Mouse (Mus musculus): ENCODE measurements around the gene Atf6. TPM values are rescaled to one million over a fixed set of nuclear protein-coding genes. Genes with fewer than 3 reads are reported as not detected.

Atf6 gene
- polyA plus RNA-seq, 1 experiment from 2014 or later = 9.3 TPM

DNA sequence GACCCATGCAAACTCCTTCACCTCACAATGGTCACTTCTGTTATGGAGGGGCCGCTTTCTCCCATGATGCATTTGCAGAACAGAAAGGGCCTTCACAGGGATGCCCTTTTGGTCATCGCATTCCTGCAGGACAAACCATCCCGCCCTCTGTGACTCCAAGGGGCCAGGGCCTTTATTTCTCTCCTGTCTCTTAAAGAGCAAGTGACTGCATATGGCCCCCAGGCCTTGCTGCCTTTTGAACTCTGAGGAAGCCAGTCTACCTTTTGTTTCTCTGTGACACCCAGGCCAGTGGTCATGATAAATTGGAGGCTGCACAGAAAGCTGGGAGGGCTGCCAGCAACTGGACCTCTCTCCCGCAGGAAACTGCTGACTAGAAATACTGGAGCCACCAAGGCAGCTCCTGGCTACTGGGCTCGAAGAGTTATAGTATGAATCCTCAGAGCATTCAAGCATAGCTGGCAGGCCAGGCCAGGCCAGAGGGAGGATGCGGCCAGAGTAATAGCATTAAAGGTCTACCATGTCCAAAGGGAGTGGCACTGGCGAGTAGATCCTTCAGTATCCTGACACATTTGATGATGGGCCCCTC, 169.7 kb downstream of the Atf6 start:
- Histone ChIP-seq H3K4me2 (replicated peaks) (no peak overlapping the region), H3K27me3 (no peaks in the 10 kb centered on the region), H3K36me3 (no peaks in the 10 kb centered on the region), H3K27ac (replicated peaks) (no peak overlapping the region), H3K4me3 (no peak overlapping the region), H3K9me3 (no peaks in the 10 kb centered on the region), H3K9ac (replicated peaks) (no peak overlapping the region), H3K4me1 (no peaks in the 10 kb centered on the region)
- no peak for ATAC-seq (ENCODE audit: low FRiP score, low read depth)
- 88% methylated on average over 7 of the region's 7 CpGs for WGBS

DNA sequence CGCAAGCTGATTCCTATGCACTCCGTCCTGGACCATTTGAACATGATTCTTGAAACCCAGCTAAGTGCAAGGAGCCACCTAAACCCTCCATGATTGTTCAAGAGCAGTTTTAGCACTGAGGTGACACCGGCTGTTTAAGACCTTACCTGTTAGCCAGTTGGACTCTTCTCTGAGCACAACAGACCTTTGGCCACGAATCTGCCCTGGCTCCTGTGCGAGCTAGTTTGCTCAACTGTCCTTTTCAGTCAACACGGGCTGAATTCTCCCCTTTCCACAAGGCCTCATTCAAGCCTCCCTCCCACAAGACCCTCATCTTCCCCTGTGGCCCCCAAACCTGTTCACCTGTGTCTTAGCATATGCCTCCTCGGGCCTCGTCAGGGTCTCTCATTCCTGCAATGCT, 170.6 kb downstream of the Atf6 start:
- H3K4me2 ChIP-seq (replicated peaks) = no peak overlapping the region
- no peaks in the 10 kb centered on the region for H3K27me3 ChIP-seq
- ATAC-seq (ENCODE audit: low FRiP score, low read depth) = no peak
- no peak overlapping the region for H3K9ac ChIP-seq (replicated peaks)
- no peak overlapping the region for H3K27ac ChIP-seq (replicated peaks)
- no peaks in the 10 kb centered on the region for H3K36me3 ChIP-seq
- no peak overlapping the region for H3K4me3 ChIP-seq
- WGBS = 93% methylated on average over 8 of the region's 8 CpGs
- H3K9me3 ChIP-seq = no peaks in the 10 kb centered on the region
- H3K4me1 ChIP-seq = no peaks in the 10 kb centered on the region

DNA sequence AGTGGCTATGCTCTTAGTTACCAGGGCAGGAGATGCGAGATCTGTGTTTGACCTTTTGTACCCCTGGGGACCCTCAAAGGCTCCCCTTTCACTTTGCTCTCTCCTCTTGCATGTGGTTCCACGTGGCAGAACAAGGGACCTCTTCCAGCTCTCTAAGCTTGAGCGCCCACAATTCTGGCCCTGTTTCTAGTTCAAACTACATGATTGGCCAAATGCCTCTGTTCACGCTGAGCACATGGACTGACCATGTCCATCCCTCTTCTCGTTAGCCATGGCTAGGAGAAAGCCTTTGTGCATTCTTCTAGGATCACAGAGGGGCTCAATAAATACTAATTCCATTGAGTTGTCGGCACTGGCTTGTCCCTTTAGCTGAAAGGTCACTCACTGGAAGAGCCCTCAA, 172.2 kb downstream of the Atf6 start:
- Histone ChIP-seq H3K4me3 (no peak overlapping the region), H3K9ac (replicated peaks) (no peak overlapping the region), H3K9me3 (no peaks in the 10 kb centered on the region), H3K27me3 (no peaks in the 10 kb centered on the region), H3K36me3 (no peaks in the 10 kb centered on the region), H3K4me2 (replicated peaks) (no peak overlapping the region), H3K27ac (replicated peaks) (no peak overlapping the region), H3K4me1 (no peaks in the 10 kb centered on the region)
- no peak for ATAC-seq (ENCODE audit: low FRiP score, low read depth)
- 61% methylated on average over 6 of the region's 6 CpGs for WGBS

DNA sequence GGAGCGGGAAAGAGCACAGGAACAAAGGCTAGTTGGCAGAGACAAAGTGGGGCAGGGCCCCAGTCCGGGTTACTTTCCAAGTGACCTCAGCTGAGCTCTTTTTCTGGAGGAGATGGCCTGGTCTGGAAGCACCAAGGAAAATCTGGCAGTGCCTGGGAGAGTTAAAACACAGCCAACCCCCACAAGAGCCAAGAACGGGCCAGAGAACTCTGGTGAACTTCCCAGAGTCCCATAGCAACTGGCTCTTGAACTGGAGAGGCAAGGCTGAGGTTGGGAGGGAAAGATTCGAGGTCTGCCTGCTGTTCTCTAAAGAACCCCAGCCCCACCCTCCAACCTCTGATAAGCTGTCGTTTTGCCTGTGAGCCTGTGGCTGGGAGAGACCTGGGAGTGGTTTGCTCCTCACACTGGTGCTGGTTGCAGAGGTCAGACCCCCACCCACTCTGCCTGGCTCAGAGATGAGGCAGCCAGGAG, 172.7 kb downstream of the Atf6 start:
- H3K9me3 ChIP-seq = no peaks in the 10 kb centered on the region
- no peak overlapping the region for H3K9ac ChIP-seq (replicated peaks)
- no peak for ATAC-seq (ENCODE audit: low FRiP score, low read depth)
- H3K27me3 ChIP-seq = no peaks in the 10 kb centered on the region
- no peak overlapping the region for H3K27ac ChIP-seq (replicated peaks)
- no peak overlapping the region for H3K4me3 ChIP-seq
- no peaks in the 10 kb centered on the region for H3K4me1 ChIP-seq
- H3K36me3 ChIP-seq = no peaks in the 10 kb centered on the region
- WGBS = 63% methylated on average over 5 of the region's 5 CpGs
- H3K4me2 ChIP-seq (replicated peaks) = no peak overlapping the region

DNA sequence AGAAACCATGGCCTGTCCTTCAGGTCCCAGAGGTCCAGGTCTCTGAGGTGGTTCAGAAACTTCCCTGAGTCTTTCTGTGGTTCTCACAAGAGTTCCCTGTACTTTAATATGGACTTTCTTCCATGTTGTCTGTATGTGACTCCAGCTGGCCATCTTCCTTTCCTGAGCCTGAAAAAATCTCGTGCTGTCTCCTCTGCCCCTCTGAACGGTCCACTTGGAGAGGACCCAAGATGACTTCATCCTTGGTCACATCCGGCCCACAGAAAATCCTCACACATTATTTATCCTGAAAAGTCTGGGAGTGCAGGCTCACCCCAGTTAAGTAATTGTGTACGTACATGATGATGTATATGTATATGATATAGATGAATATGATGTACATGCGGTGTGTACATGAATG, 176.3 kb downstream of the Atf6 start:
- Histone ChIP-seq H3K9ac (replicated peaks) (no peak overlapping the region), H3K9me3 (no peaks in the 10 kb centered on the region), H3K4me3 (no peak overlapping the region), H3K27me3 (no peaks in the 10 kb centered on the region), H3K4me1 (no peaks in the 10 kb centered on the region), H3K27ac (replicated peaks) (no peak overlapping the region), H3K4me2 (replicated peaks) (no peak overlapping the region), H3K36me3 (no peaks in the 10 kb centered on the region)
- WGBS = 94% methylated on average over 5 of the region's 5 CpGs
- no peak for ATAC-seq (ENCODE audit: low FRiP score, low read depth)

DNA sequence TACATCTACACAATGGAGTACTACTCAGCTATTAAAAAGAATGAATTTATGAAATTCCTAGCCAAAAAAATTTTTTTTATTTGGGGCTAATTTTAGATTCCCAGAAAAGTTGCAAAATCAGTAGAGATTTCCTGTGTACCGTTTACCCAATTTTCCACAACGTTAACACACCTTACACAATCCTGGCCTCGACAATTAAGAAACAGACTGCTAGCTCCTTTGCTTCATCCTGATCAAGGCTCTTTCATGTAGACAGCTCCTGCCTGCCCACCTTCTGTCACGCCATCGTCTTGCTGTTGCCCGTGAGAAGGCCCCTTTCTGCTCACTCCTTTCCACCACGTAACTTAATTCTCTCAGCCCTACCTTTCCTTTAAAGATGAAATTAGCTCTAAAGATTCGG, 177.8 kb downstream of the Atf6 start:
- Histone ChIP-seq H3K9me3 (no peaks in the 10 kb centered on the region), H3K4me3 (no peak overlapping the region), H3K4me1 (no peaks in the 10 kb centered on the region), H3K36me3 (no peaks in the 10 kb centered on the region), H3K27me3 (no peaks in the 10 kb centered on the region), H3K4me2 (replicated peaks) (no peak overlapping the region), H3K27ac (replicated peaks) (no peak overlapping the region), H3K9ac (replicated peaks) (no peak overlapping the region)
- ATAC-seq (ENCODE audit: low FRiP score, low read depth) = no peak
- 93% methylated on average over 8 of the region's 8 CpGs for WGBS

DNA sequence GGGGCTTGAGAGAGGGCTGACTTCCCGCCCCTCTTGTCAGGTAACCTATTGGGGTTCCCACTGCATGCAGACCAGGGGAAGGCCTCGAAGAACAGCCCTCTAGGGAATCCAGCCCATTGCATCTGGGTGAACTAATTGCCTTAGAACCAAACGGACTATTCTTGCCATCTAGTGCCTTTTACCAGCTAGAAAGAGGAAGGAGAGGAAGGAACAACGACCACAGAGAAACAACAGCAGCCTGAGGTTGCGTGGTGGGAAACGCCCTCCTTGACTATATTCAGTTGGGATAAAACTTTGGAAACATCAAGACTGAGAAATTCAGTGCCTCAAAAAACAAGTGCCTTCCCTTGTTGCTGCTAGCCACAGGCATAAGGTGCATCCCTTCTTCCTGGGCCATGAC, 183.7 kb downstream of the Atf6 start:
- H3K4me2 ChIP-seq (replicated peaks) = no peak overlapping the region
- no peak overlapping the region for H3K9ac ChIP-seq (replicated peaks)
- no peak overlapping the region for H3K4me3 ChIP-seq
- H3K9me3 ChIP-seq = no peaks in the 10 kb centered on the region
- H3K4me1 ChIP-seq = no peaks in the 10 kb centered on the region
- H3K27me3 ChIP-seq = no peaks in the 10 kb centered on the region
- WGBS = 86% methylated on average over 6 of the region's 6 CpGs
- H3K36me3 ChIP-seq = 0 out of 2 replicates have a peak, but pooled peaks cover 9% of the 10 kb centered on the region
- ATAC-seq (ENCODE audit: low FRiP score, low read depth) = no peak
- no peak overlapping the region for H3K27ac ChIP-seq (replicated peaks)

DNA sequence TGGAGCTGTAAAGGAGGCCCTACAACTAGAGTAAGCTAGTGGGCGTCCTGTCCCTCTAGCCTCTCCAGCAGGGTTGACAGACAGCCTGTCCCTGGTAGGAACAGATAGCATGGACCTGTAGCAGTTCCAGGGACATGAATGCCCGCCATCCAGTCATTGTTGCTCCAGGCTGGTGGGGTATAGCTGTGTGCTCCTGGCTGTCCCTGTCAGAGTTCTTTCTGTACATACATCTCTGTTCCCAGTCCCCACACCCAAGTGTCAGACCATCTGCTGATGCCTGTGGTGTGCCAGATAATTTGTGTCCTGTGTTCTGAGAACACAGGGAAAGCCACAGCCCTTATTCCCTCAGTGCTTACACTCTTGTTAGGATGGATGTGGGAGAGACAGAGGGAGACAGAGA, 187.9 kb downstream of the Atf6 start:
- ATAC-seq (ENCODE audit: low FRiP score, low read depth) = no peak
- no peaks in the 10 kb centered on the region for H3K4me1 ChIP-seq
- no peaks in the 10 kb centered on the region for H3K9me3 ChIP-seq
- no peak overlapping the region for H3K4me2 ChIP-seq (replicated peaks)
- H3K4me3 ChIP-seq = no peak overlapping the region
- no peaks in the 10 kb centered on the region for H3K27me3 ChIP-seq
- no peak overlapping the region for H3K9ac ChIP-seq (replicated peaks)
- 85% methylated on average over 2 of the region's 2 CpGs for WGBS
- 0 out of 2 replicates have a peak, but pooled peaks cover 9% of the 10 kb centered on the region for H3K36me3 ChIP-seq
- H3K27ac ChIP-seq (replicated peaks) = no peak overlapping the region

DNA sequence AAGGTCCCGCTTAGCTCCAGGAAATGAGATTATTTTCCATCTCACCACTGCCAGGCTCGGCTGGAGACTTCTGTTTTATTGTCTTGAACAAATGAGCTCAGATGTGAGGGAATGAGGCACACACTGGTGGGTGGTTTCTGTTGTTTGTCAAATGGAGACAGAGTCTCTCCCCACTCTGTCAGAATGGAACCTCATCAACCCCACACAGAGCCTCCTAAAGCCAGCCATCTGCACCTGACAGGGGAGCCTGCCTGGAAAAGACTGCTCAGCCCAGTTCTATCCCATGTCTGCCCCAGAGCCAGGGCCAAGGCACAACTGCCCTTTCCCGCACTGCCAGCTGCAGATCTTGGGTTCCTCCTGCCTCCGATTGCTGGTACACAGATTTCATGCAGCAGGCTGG, 188.7 kb downstream of the Atf6 start:
- no peak overlapping the region for H3K4me3 ChIP-seq
- no peak overlapping the region for H3K27ac ChIP-seq (replicated peaks)
- no peaks in the 10 kb centered on the region for H3K9me3 ChIP-seq
- no peak overlapping the region for H3K4me2 ChIP-seq (replicated peaks)
- H3K36me3 ChIP-seq = 0 out of 2 replicates have a peak, but pooled peaks cover 9% of the 10 kb centered on the region
- no peak overlapping the region for H3K9ac ChIP-seq (replicated peaks)
- ATAC-seq (ENCODE audit: low FRiP score, low read depth) = no peak
- no peaks in the 10 kb centered on the region for H3K27me3 ChIP-seq
- no peaks in the 10 kb centered on the region for H3K4me1 ChIP-seq
- WGBS = 75% methylated on average over 4 of the region's 4 CpGs

DNA sequence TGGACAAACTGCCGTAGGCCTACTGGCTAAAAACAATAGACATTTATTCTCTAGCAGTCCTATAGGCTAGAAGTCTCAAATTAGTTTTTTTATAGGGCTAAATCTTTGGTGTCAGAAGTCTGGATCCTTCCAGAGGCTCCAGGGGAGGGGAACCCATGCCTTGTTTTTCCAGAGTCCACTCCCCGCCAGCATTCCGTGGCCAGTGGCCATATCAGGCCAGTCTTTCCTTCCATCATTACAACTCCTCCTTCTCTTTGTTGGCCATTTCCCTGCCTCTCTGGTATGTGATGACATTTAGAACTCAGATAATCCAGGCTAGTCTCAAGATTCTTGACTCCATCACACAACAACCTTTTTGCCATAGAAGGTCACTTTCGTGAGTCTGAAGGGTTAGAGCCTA, 189.9 kb downstream of the Atf6 start:
- Histone ChIP-seq H3K4me3 (no peak overlapping the region), H3K27me3 (no peaks in the 10 kb centered on the region), H3K36me3 (0 out of 2 replicates have a peak, but pooled peaks cover 9% of the 10 kb centered on the region), H3K9me3 (no peaks in the 10 kb centered on the region), H3K27ac (replicated peaks) (no peak overlapping the region), H3K4me1 (no peaks in the 10 kb centered on the region), H3K4me2 (replicated peaks) (no peak overlapping the region), H3K9ac (replicated peaks) (no peak overlapping the region)
- no peak for ATAC-seq (ENCODE audit: low FRiP score, low read depth)
- WGBS = 95% methylated on average over 4 of the region's 4 CpGs

DNA sequence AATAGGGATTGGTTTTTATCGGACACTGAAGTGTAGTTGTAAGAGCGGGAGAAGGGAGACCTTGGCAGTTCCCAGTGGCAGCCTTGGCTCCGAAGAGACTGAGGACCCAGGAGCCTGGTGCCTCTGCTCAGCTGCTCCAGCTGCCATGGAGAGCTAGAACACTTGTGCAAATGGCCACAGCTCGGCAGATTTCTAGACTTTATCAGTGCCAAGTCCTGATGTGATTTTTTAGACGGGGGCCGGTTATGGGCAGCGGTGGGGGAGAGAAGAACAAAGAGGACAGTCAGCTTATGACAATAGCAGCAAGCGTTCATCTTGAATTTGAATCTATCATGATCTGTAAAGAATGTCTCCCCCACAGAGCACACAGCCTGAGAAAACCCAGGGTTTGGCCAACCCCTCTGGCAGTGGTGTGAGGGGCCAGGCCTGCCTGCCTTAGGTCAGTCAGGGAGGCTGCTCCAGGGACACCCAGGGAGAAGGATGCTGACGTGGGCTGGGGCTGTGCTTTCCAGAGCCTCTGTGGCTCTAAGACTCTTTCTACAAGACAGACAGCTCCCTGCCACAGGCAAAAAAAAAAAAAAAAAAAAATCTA, 193.3 kb downstream of the Atf6 start:
- Histone ChIP-seq H3K27me3 (no peaks in the 10 kb centered on the region), H3K9ac (replicated peaks) (no peak overlapping the region), H3K27ac (replicated peaks) (no peak overlapping the region), H3K36me3 (peaks cover 5% of the 10 kb centered on the region; the same call in 1 of the 2 replicates), H3K4me1 (no peaks in the 10 kb centered on the region), H3K4me2 (replicated peaks) (no peak overlapping the region), H3K4me3 (no peak overlapping the region), H3K9me3 (no peaks in the 10 kb centered on the region)
- no peak for ATAC-seq (ENCODE audit: low FRiP score, low read depth)
- WGBS = 69% methylated on average over 9 of the region's 9 CpGs

DNA sequence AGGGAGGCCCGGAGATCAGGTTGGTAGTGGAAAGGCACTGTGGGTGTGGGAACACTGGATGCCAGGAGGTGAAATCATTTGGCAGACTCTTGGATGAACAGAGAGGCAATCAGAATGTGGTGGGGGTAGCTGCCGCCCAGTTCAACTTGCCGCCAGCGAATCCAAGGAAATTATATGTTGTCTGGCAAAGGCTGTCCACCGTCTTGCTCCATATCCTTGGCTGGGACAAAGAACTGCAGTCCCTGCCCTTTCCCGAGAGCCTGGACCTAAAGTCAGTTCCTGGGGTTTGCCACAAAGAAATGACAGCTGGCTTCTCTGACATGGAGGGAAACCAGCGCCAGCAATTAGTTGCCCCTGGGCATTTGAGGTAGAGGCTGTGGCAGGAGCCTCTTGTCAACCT, 202.4 kb downstream of the Atf6 start:
- no peaks in the 10 kb centered on the region for H3K27me3 ChIP-seq
- H3K9me3 ChIP-seq = no peaks in the 10 kb centered on the region
- H3K4me1 ChIP-seq = no peaks in the 10 kb centered on the region
- ATAC-seq (ENCODE audit: low FRiP score, low read depth) = no peak
- H3K4me3 ChIP-seq = no peak overlapping the region
- no peak overlapping the region for H3K9ac ChIP-seq (replicated peaks)
- H3K27ac ChIP-seq (replicated peaks) = no peak overlapping the region
- no peak overlapping the region for H3K4me2 ChIP-seq (replicated peaks)
- H3K36me3 ChIP-seq = peaks cover 13% of the 10 kb centered on the region; the same call in 1 of the 2 replicates
- WGBS = 81% methylated on average over 7 of the region's 7 CpGs

Data from midbrain, embryonic 12.5 days (tissue).